Mouse (Mus musculus) midbrain, embryonic 12.5 days (tissue): ENCODE results near the gene Efcab10. TPM values are rescaled to one million over a fixed set of nuclear protein-coding genes. Genes with fewer than 3 reads are reported as not detected.

ENCODE experiments used
- ATAC-seq: fragments of 200-750 bp; cut with Nextera tagmentation; 2 replicates; pipeline ENCODE4 v1.8.0; 2017; ENCODE audit warnings: low read depth, moderate TSS enrichment, moderate library complexity; ENCODE audit not compliant: low FRiP score
- H3K27ac ChIP-seq: fragments of 300-500 bp; sonication (generic); replicated peaks from 2 replicates; pipeline ENCODE4 v1.5.1; 2016; ENCODE audit warnings: mild to moderate bottlenecking
- H3K27me3 ChIP-seq: fragments of 300-500 bp; sonication (generic); 2 replicates; pipeline ENCODE4 v1.6.1; 2016; ENCODE audit warnings: mild to moderate bottlenecking
- H3K36me3 ChIP-seq: fragments of 300-500 bp; sonication (generic); 2 replicates; pipeline ENCODE4 v1.6.1; 2016
- H3K4me1 ChIP-seq: fragments of 300-500 bp; sonication (generic); 2 replicates; pipeline ENCODE4 v1.6.1; 2016
- H3K4me2 ChIP-seq: fragments of 300-500 bp; sonication (generic); replicated peaks from 2 replicates; pipeline ENCODE4 v1.6.1; 2016; ENCODE audit warnings: mild to moderate bottlenecking, moderate library complexity
- H3K4me3 ChIP-seq: fragments of 300-500 bp; sonication (generic); 2 replicates; pipeline ENCODE4 v1.5.1; 2016; ENCODE audit warnings: mild to moderate bottlenecking
- H3K9ac ChIP-seq: fragments of 300-500 bp; sonication (generic); replicated peaks from 2 replicates; pipeline ENCODE4 v1.6.1; 2016; ENCODE audit warnings: mild to moderate bottlenecking, moderate library complexity
- H3K9me3 ChIP-seq: fragments of 300-500 bp; sonication (generic); 2 replicates; pipeline ENCODE4 v1.6.1; 2016; ENCODE audit warnings: mild to moderate bottlenecking
- WGBS: fragments of 180-500 bp; shearing (Covaris S2); methylation state at CpG from one replicate; pipeline ENCODE4 v1.1.7; 2016; 5-methylcytosine and 5-hydroxymethylcytosine counted together
- polyA plus RNA-seq: library from polyadenylated mRNA; unstranded; fragments of >200 nt; fragmentation: Nextera tagmentation; extraction: Ambion mirVana; gene quantifications from 2 replicates; pipeline ENCODE4 v1.2.1, GENCODE M21; 2016

The Efcab10 gene
- 0.38 and 1.5 TPM in 2 replicates for polyA plus RNA-seq

GRCm38 (mm10) chr12:33394804-33395623 lies at the start of gene Efcab10:
Gene Efcab10, plus strand, starts transcription at chr12:33394854.
- peak within 1 kb of the TSS; percentile 56 for H3K4me2 ChIP-seq
- no peaks in the 10 kb centered on the region for H3K27me3 ChIP-seq
- 12% methylated on average over 24 of the region's 24 CpGs for WGBS
- no peaks in the 10 kb centered on the region for H3K36me3 ChIP-seq
- H3K4me3 ChIP-seq: peak within 1 kb of the TSS; percentile 31
- ATAC-seq: peak; percentile 81
- H3K27ac ChIP-seq: peak within 1 kb of the TSS; percentile 47
- H3K4me1 ChIP-seq: peaks cover 11% of the 10 kb centered on the region; the same call in 1 of the 2 replicates
- H3K9me3 ChIP-seq: no peaks in the 10 kb centered on the region
- peak within 1 kb of the TSS; percentile 35 for H3K9ac ChIP-seq

GRCm38 (mm10) chr12:33344970-33345772 lies 49.5 kb upstream of the Efcab10 start:
- H3K27me3 ChIP-seq: peaks cover 31% of the 10 kb centered on the region
- peak overlapping the region; percentile 39; the same call in 1 of the 2 replicates for H3K9ac ChIP-seq
- H3K4me2 ChIP-seq: peak overlapping the region; percentile 54
- peak overlapping the region; percentile 22 for H3K4me3 ChIP-seq
- ATAC-seq: peak; percentile 42
- H3K36me3 ChIP-seq: peaks cover 2% of the 10 kb centered on the region; the same call in 1 of the 2 replicates
- 6% methylated on average over 25 of the region's 25 CpGs for WGBS
- peaks cover 19% of the 10 kb centered on the region for H3K4me1 ChIP-seq
- no peak overlapping the region; the same call in 1 of the 2 replicates for H3K27ac ChIP-seq
- no peaks in the 10 kb centered on the region for H3K9me3 ChIP-seq

- H3K4me2 ChIP-seq: peak overlapping the region; percentile 54
- H3K27me3 ChIP-seq: peaks cover 31% of the 10 kb centered on the region
- H3K36me3 ChIP-seq: peaks cover 8% of the 10 kb centered on the region; the same call in 1 of the 2 replicates
- H3K4me1 ChIP-seq: peaks cover 19% of the 10 kb centered on the region
- peak; percentile 10; the same call in 1 of the 2 replicates for ATAC-seq
- H3K9me3 ChIP-seq: no peaks in the 10 kb centered on the region
- H3K27ac ChIP-seq: no peak overlapping the region
- H3K9ac ChIP-seq: no peak overlapping the region
- H3K4me3 ChIP-seq: no peak overlapping the region
- WGBS: 28% methylated on average over 23 of the region's 23 CpGs
Measured at GRCm38 (mm10) chr12:33345773-33346435, 48.8 kb upstream of the Efcab10 start.

GRCm38 (mm10) chr12:33352671-33353070 lies 42.0 kb upstream of the Efcab10 start:
- Histone ChIP-seq H3K27ac (no peak overlapping the region), H3K9ac (no peak overlapping the region), H3K4me3 (no peak overlapping the region), H3K4me1 (no peaks in the 10 kb centered on the region), H3K27me3 (no peaks in the 10 kb centered on the region), H3K36me3 (peaks cover 8% of the 10 kb centered on the region; the same call in 1 of the 2 replicates), H3K4me2 (no peak overlapping the region), H3K9me3 (no peaks in the 10 kb centered on the region)
- ATAC-seq: no peak
- WGBS: 82% methylated on average over 4 of the region's 4 CpGs

- Histone ChIP-seq H3K36me3 (peaks cover 15% of the 10 kb centered on the region; the same call in 1 of the 2 replicates), H3K27me3 (no peaks in the 10 kb centered on the region), H3K4me3 (no peak overlapping the region), H3K4me2 (no peak overlapping the region), H3K27ac (no peak overlapping the region), H3K9ac (no peak overlapping the region), H3K9me3 (no peaks in the 10 kb centered on the region), H3K4me1 (no peaks in the 10 kb centered on the region)
- ATAC-seq: no peak
- 92% methylated on average over 10 of the region's 10 CpGs for WGBS
Measured at GRCm38 (mm10) chr12:33358345-33358744, 36.3 kb upstream of the Efcab10 start.

GRCm38 (mm10) chr12:33359209-33359608 lies 35.4 kb upstream of the Efcab10 start:
- Histone ChIP-seq H3K36me3 (peaks cover 15% of the 10 kb centered on the region; the same call in 1 of the 2 replicates), H3K4me2 (no peak overlapping the region), H3K4me1 (no peaks in the 10 kb centered on the region), H3K4me3 (no peak overlapping the region), H3K9ac (no peak overlapping the region), H3K9me3 (no peaks in the 10 kb centered on the region), H3K27ac (no peak overlapping the region), H3K27me3 (no peaks in the 10 kb centered on the region)
- WGBS: 95% methylated on average over 7 of the region's 7 CpGs
- no peak for ATAC-seq

GRCm38 (mm10) chr12:33359878-33360482 lies 34.7 kb upstream of the Efcab10 start:
- H3K36me3 ChIP-seq: peaks cover 21% of the 10 kb centered on the region; the same call in 1 of the 2 replicates
- H3K4me1 ChIP-seq: no peaks in the 10 kb centered on the region
- H3K9me3 ChIP-seq: no peaks in the 10 kb centered on the region
- ATAC-seq: no peak
- no peaks in the 10 kb centered on the region for H3K27me3 ChIP-seq
- no peak overlapping the region for H3K9ac ChIP-seq
- no peak overlapping the region for H3K4me3 ChIP-seq
- H3K27ac ChIP-seq: no peak overlapping the region
- no peak overlapping the region for H3K4me2 ChIP-seq
- 88% methylated on average over 5 of the region's 5 CpGs for WGBS

GRCm38 (mm10) chr12:33360729-33361128 lies 33.9 kb upstream of the Efcab10 start:
- Histone ChIP-seq H3K9ac (no peak overlapping the region), H3K4me2 (no peak overlapping the region), H3K4me1 (no peaks in the 10 kb centered on the region), H3K27me3 (no peaks in the 10 kb centered on the region), H3K9me3 (no peaks in the 10 kb centered on the region), H3K4me3 (no peak overlapping the region), H3K27ac (no peak overlapping the region), H3K36me3 (peaks cover 21% of the 10 kb centered on the region; the same call in 1 of the 2 replicates)
- no peak for ATAC-seq
- WGBS: 87% methylated on average over 6 of the region's 6 CpGs

- 84% methylated on average over 8 of the region's 8 CpGs for WGBS
- H3K27ac ChIP-seq: no peak overlapping the region
- no peaks in the 10 kb centered on the region for H3K9me3 ChIP-seq
- no peak overlapping the region for H3K9ac ChIP-seq
- no peaks in the 10 kb centered on the region for H3K4me1 ChIP-seq
- H3K27me3 ChIP-seq: no peaks in the 10 kb centered on the region
- no peak for ATAC-seq
- peaks cover 13% of the 10 kb centered on the region; the same call in 1 of the 2 replicates for H3K36me3 ChIP-seq
- no peak overlapping the region for H3K4me3 ChIP-seq
- H3K4me2 ChIP-seq: no peak overlapping the region
Measured at GRCm38 (mm10) chr12:33364511-33364910, 30.1 kb upstream of the Efcab10 start.

- 84% methylated on average over 8 of the region's 8 CpGs for WGBS
Measured at GRCm38 (mm10) chr12:33365133-33365532, 29.5 kb upstream of the Efcab10 start.

GRCm38 (mm10) chr12:33369555-33369954 lies 25.1 kb upstream of the Efcab10 start:
- H3K27me3 ChIP-seq: no peaks in the 10 kb centered on the region
- H3K4me1 ChIP-seq: no peaks in the 10 kb centered on the region
- no peak for ATAC-seq
- no peaks in the 10 kb centered on the region for H3K9me3 ChIP-seq
- H3K9ac ChIP-seq: no peak overlapping the region
- H3K36me3 ChIP-seq: peaks cover 6% of the 10 kb centered on the region; the same call in 1 of the 2 replicates
- H3K27ac ChIP-seq: no peak overlapping the region
- WGBS: 88% methylated on average over 3 of the region's 3 CpGs
- no peak overlapping the region for H3K4me3 ChIP-seq
- no peak overlapping the region for H3K4me2 ChIP-seq

More at GRCm38 (mm10) chr12:33365133-33365532, 29.5 kb upstream of the Efcab10 start:
- H3K9ac ChIP-seq: no peak overlapping the region
- H3K36me3 ChIP-seq: peaks cover 10% of the 10 kb centered on the region; the same call in 1 of the 2 replicates
- no peaks in the 10 kb centered on the region for H3K4me1 ChIP-seq
- ATAC-seq: no peak
- H3K4me2 ChIP-seq: no peak overlapping the region
- H3K9me3 ChIP-seq: no peaks in the 10 kb centered on the region
- H3K27ac ChIP-seq: no peak overlapping the region
- no peaks in the 10 kb centered on the region for H3K27me3 ChIP-seq
- no peak overlapping the region for H3K4me3 ChIP-seq
